Mouse (Mus musculus) macrophage (primary cell): ENCODE measurements around the gene Jmjd8. TPM values are rescaled to one million over a fixed set of nuclear protein-coding genes. Genes with fewer than 3 reads are reported as not detected.

Experiments
- H3K27ac ChIP-seq: fragments of 350-480 bp; formaldehyde crosslinking; 2 replicates; pipeline ENCODE4 v1.9.0; 2021
- H3K36me3 ChIP-seq: fragments of 350-480 bp; formaldehyde crosslinking; 2 replicates; pipeline ENCODE4 v1.9.0; 2021; ENCODE audit errors: inconsistent target
- H3K4me3 ChIP-seq: fragments of 350-480 bp; formaldehyde crosslinking; 2 replicates; pipeline ENCODE4 v1.9.0; 2021; ENCODE audit errors: inconsistent target
- H3K79me2 ChIP-seq: fragments of 350-480 bp; formaldehyde crosslinking; 2 replicates; pipeline ENCODE4 v1.9.0; 2021; ENCODE audit errors: inconsistent target
- WGBS: methylation state at CpG from one replicate; pipeline ENCODE4 v1.1.7; 2026; ENCODE audit warnings: inconsistent platforms; ENCODE audit not compliant: missing documents; 5-methylcytosine and 5-hydroxymethylcytosine counted together
- polyA plus RNA-seq: library from polyadenylated mRNA; stranded (reverse); fragments of 250-400 nt; gene quantifications from 3 replicates; pipeline ENCODE4 v1.2.4, GENCODE M21; 2018; ENCODE audit warnings: inconsistent platforms

Gene Jmjd8
- polyA plus RNA-seq, 1 experiment from 2014 or later = 28.3 TPM

DNA sequence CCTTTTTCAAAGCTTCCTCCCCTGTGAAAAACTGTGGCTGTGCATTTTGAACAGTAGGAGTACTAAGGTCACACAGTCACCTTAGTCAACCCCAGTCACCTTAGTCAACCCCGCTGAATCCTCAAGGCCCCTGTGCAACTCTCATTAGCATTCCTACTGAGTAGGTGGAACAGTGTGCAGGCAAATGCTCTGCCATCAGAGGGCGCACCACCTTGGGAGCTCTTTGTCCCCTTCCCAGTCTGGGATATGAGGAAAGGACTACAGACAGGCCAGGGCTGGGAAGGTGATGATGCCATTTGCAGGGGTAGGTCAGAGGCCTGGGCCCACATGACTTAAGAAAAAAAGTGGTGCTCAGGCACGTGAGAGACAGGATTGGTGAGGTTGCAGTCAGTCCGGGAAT lies 50.6 kb downstream of the Jmjd8 start:
- 95% methylated on average over 4 of the region's 4 CpGs for WGBS
- H3K4me3 ChIP-seq = no peak overlapping the region
- H3K27ac ChIP-seq = no peak overlapping the region
- peaks cover 25% of the 10 kb centered on the region for H3K36me3 ChIP-seq
- no peaks in the 10 kb centered on the region for H3K79me2 ChIP-seq

DNA sequence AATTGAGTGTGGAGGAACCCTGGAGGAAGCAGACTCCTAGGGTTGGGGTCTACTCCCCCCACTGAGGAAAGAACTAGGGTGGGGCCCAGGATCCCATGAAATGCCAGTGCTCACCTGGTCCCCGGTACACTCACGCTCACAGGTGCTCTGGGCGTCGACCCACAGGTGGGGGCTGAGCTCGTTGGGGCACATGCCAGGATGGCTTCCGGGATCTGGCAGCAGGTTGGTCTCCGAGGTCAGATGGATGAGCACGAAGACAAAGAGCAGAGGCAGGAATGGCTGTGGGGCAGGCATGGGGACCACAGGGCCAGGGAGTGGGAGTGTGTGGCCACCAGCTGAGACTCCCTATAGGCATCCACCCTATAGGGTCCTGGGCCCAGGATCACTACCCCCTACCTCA lies 51.1 kb downstream of the Jmjd8 start:
- Histone ChIP-seq H3K27ac (no peak overlapping the region), H3K36me3 (peaks cover 30% of the 10 kb centered on the region), H3K79me2 (no peaks in the 10 kb centered on the region), H3K4me3 (no peak overlapping the region)
- 97% methylated on average over 5 of the region's 8 CpGs for WGBS

DNA sequence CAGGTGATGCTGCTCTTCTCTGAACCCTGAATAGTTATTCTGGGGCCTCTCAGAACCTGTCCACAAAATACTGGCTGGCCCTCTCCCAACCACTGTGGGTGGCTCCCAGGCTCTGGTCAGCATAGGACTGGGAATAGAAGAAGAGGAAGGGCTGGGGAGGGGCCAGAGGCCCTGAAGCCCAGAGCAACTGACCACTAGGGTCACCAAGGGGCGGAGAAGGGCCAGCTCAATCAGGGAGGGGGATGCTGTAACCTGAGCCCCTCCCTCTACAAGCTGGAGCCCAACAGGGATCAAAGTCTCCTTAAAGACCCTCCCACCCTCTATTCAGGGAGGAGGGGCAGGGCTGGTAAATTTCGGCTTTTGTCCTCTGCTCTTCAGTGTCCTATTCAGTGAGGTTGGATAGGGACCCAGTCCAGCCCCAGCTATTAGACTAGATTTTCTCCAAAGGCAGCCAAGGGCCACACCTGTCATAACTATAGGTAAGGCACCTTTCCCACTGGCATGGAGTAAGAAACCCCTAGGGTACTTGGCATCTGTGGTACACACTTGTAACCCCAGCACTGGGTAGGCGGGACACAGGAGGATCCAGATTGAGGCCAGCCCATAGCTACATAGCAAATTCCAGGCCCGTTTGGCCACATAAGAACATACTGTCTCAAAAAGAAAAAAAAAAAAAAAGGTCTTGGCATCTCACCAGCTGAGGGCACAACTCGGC lies 51.7 kb downstream of the Jmjd8 start, which contains the start of gene Wfikkn1:
Wfikkn1 (minus strand) TSS at position 663 of the 715 bp plus-strand sequence.
- Histone ChIP-seq H3K4me3 (no peak within 1 kb of the TSS), H3K79me2 (no peaks in the 10 kb centered on the region), H3K27ac (no peak within 1 kb of the TSS), H3K36me3 (peaks cover 35% of the 10 kb centered on the region)
- 75% methylated on average over 5 of the region's 5 CpGs for WGBS

DNA sequence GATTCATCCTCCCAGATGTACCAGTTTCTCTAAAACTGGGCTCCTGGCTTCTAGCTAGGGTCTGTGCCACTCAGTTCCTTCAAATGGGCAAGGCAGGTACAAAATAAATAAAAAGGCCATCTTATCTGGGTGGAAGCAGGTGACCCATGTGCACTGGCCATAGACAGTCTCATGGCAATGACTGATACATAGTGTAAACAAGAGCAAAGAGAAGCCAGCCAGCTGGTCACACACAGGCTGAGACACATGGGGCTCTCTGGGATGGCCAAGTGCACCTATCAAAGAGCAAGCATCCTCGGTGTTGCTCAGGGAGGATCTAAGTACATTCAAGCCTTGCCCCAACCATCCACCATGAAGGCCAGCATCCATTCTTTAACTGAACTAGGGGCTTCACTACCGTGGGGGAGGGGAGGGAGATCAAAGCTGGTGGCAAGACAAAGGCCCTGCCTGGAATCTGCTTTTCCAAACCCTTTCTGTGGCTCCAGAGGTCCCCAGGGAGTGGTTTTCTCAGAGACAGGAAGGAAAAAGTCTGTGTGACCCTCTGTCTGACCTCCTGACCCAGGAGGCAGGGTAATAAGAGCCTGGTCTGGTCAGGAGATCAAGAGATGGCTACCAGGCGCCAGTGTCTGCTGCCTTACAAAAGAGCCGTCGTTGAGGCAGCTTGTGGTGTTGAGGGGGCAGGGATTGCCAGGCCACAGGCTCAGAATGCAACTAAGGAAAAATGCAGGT lies 52.4 kb downstream of the Jmjd8 start:
- WGBS = 74% methylated on average over 5 of the region's 5 CpGs
- Histone ChIP-seq H3K79me2 (no peaks in the 10 kb centered on the region), H3K36me3 (peaks cover 40% of the 10 kb centered on the region), H3K4me3 (no peak overlapping the region), H3K27ac (no peak overlapping the region)

Other genes with a start within 250 kb of the Jmjd8 start
- gene Lmf1, start 249.8 kb upstream of the Jmjd8 start, polyA plus RNA-seq = 13.4 to 17.2 TPM (median 16.4 TPM) in 3 replicates
- gene Gng13, start 111.7 kb upstream of the Jmjd8 start, polyA plus RNA-seq = not detected in 3 replicates
- 0.80 to 5.9 TPM (median 1.1 TPM) in 3 replicates for gene Chtf18, start 101.4 kb upstream of the Jmjd8 start, polyA plus RNA-seq
- gene Rpusd1, start 101.2 kb upstream of the Jmjd8 start, polyA plus RNA-seq = 5.9 to 11.6 TPM (median 7.3 TPM) in 3 replicates
- gene Mslnl, start 92.8 kb upstream of the Jmjd8 start, polyA plus RNA-seq = not detected in 3 replicates
- not detected in 3 replicates for gene Msln, start 74.5 kb upstream of the Jmjd8 start, polyA plus RNA-seq
- 19.4 to 20.9 TPM (median 19.5 TPM) in 3 replicates for gene Narfl, start 55.1 kb upstream of the Jmjd8 start, polyA plus RNA-seq
- 10.9 to 28.1 TPM (median 26.5 TPM) in 3 replicates for gene Haghl, start 43.2 kb upstream of the Jmjd8 start, polyA plus RNA-seq
- not detected in 3 replicates for gene Ccdc78, start 42.3 kb upstream of the Jmjd8 start, polyA plus RNA-seq
- gene Fam173a, start 36.0 kb upstream of the Jmjd8 start, polyA plus RNA-seq = 12.9 to 59.3 TPM (median 54.8 TPM) in 3 replicates
- not detected in 3 replicates for gene AC134908.4, start 33.2 kb upstream of the Jmjd8 start, polyA plus RNA-seq
- 3.0 to 22.9 TPM (median 8.0 TPM) in 3 replicates for gene Metrn, start 31.7 kb upstream of the Jmjd8 start, polyA plus RNA-seq
- gene Fbxl16, start 19.8 kb upstream of the Jmjd8 start, polyA plus RNA-seq = 0.13 to 0.33 TPM (median 0.32 TPM) in 3 replicates
- gene Wdr24, start 5.2 kb upstream of the Jmjd8 start, polyA plus RNA-seq = 8.8 to 13.8 TPM (median 9.0 TPM) in 3 replicates
- gene Stub1, start 4.5 kb downstream of the Jmjd8 start, polyA plus RNA-seq = 74.2 to 109 TPM (median 78.5 TPM) in 3 replicates
- 0.16 to 0.97 TPM in 2 of 3 replicates, not detected in the other for gene Rhbdl1, start 8.4 kb downstream of the Jmjd8 start, polyA plus RNA-seq
- 0.09 to 1.1 TPM (median 0.43 TPM) in 3 replicates for gene Gm20683, start 12.9 kb downstream of the Jmjd8 start, polyA plus RNA-seq
- 20.6 to 24.8 TPM (median 22.4 TPM) in 3 replicates for gene Rhot2, start 16.0 kb downstream of the Jmjd8 start, polyA plus RNA-seq
- 1.5 to 2.9 TPM (median 2.5 TPM) in 3 replicates for gene Wdr90, start 32.6 kb downstream of the Jmjd8 start, polyA plus RNA-seq
- gene Mcrip2, start 39.9 kb downstream of the Jmjd8 start, polyA plus RNA-seq = 5.6 to 15.2 TPM (median 7.1 TPM) in 3 replicates
- 3.3 to 5.5 TPM (median 5.2 TPM) in 3 replicates for gene Mettl26, start 46.2 kb downstream of the Jmjd8 start, polyA plus RNA-seq
- gene Wfikkn1, start 52.0 kb downstream of the Jmjd8 start, polyA plus RNA-seq = 0.13 to 0.32 TPM (median 0.20 TPM) in 3 replicates
- 13.7 to 21.8 TPM (median 16.8 TPM) in 3 replicates for gene Rab40c, start 90.9 kb downstream of the Jmjd8 start, polyA plus RNA-seq
- gene Pigq, start 116.1 kb downstream of the Jmjd8 start, polyA plus RNA-seq = 33.1 to 43.2 TPM (median 35.1 TPM) in 3 replicates
- gene Nhlrc4, start 116.1 kb downstream of the Jmjd8 start, polyA plus RNA-seq = not detected in 3 replicates
- not detected in 3 replicates for gene A930017K11Rik, start 123.7 kb downstream of the Jmjd8 start, polyA plus RNA-seq
- 5.2 to 13.5 TPM (median 5.9 TPM) in 3 replicates for gene Capn15, start 156.9 kb downstream of the Jmjd8 start, polyA plus RNA-seq
- 5.3 to 7.6 TPM (median 6.3 TPM) in 3 replicates for gene Rab11fip3, start 240.7 kb downstream of the Jmjd8 start, polyA plus RNA-seq